Mouse (Mus musculus): ENCODE measurements around the gene Xpnpep1. TPM values are rescaled to one million over a fixed set of nuclear protein-coding genes. Genes with fewer than 3 reads are reported as not detected.

Xpnpep1 gene
- polyA plus RNA-seq, 1 experiment from 2014 or later: 168 TPM

DNA sequence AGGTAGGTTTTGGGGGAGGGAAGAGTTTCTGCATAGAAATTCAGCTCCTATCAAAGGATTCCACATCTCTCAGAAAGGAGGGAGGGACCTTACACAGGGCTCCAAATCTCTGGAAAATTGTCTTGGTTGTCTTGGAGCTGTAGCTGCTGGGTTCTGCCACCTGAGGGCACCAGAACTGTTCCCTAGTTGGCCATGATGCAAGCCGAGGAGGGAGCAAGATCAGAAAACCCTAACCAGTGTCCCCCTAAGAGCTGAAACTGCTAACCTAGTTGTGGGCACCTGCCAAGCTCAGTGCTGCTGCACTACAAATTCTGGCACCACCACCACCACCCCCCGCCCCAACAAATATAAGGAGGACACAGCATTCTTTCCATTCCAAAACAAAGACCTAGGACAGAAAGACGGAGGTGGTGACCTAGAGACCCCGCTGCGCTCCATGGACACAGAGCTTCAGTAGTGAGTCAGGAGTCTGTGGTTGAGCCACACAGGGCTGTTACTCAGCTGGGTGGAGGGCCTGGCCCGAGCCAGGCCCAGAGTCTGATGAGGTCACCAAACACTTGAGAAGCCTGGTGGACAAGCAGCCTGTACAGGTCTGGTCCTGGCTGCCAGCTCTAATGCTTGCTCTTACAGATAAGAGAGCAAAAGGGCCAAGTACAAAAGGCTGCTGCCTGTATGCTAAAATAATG is 31.9 kb downstream of the Xpnpep1 start:
- no peak overlapping the region for H3K9ac ChIP-seq (ENCODE audit: low read length)

GRCm38 (mm10) chr19:53005978-53006377 is 34.0 kb downstream of the Xpnpep1 start:
- Histone ChIP-seq H3K4me1 (ENCODE audit: control insufficient read depth, insufficient read depth, low read length) (no peaks in the 10 kb centered on the region), H3K4me3 (ENCODE audit: low read depth, low read length) (no peak overlapping the region), H3K9ac (ENCODE audit: low read length) (no peak overlapping the region), H3K9me3 (ENCODE audit: control insufficient read depth, low read length) (no peaks in the 10 kb centered on the region), H3K27me3 (ENCODE audit: control insufficient read depth, insufficient read depth, low read length) (no peaks in the 10 kb centered on the region), H3K36me3 (ENCODE audit: control insufficient read depth, insufficient read depth, low read length) (peaks cover 8% of the 10 kb centered on the region; the same call in 1 of the 2 replicates), H3K27ac (ENCODE audit: low read depth, low read length) (no peak overlapping the region), H3K4me2 (ENCODE audit: low read depth) (no peak overlapping the region)
- 96% methylated on average over 19 of the region's 19 CpGs for WGBS
- no peak for ATAC-seq (ENCODE audit: insufficient read depth, low FRiP score, low TSS enrichment)
- DNase-seq (ENCODE audit: low spot score): no peak

More for the DNA sequence above, 31.9 kb downstream of the Xpnpep1 start:
- Histone ChIP-seq H3K36me3 (ENCODE audit: control insufficient read depth, insufficient read depth, low read length) (peaks cover 6% of the 10 kb centered on the region; the same call in 1 of the 2 replicates), H3K4me3 (ENCODE audit: low read depth, low read length) (no peak overlapping the region), H3K4me2 (ENCODE audit: low read depth) (no peak overlapping the region), H3K27me3 (ENCODE audit: control insufficient read depth, insufficient read depth, low read length) (no peaks in the 10 kb centered on the region), H3K27ac (ENCODE audit: low read depth, low read length) (no peak overlapping the region), H3K9me3 (ENCODE audit: control insufficient read depth, low read length) (no peaks in the 10 kb centered on the region), H3K4me1 (ENCODE audit: control insufficient read depth, insufficient read depth, low read length) (no peaks in the 10 kb centered on the region)
- DNase-seq (ENCODE audit: low spot score) (peak; percentile 67), ATAC-seq (ENCODE audit: insufficient read depth, low FRiP score, low TSS enrichment) (no peak; the same call in 1 of the 2 replicates)
- 70% methylated on average over 6 of the region's 6 CpGs for WGBS

GRCm38 (mm10) chr19:53003554-53004365 is 36.3 kb downstream of the Xpnpep1 start:
- no peak overlapping the region for H3K9ac ChIP-seq (ENCODE audit: low read length)
- WGBS: 96% methylated on average over 22 of the region's 22 CpGs

GRCm38 (mm10) chr19:53002166-53003095 is 37.6 kb downstream of the Xpnpep1 start:
- Histone ChIP-seq H3K27ac (ENCODE audit: low read depth, low read length) (no peak overlapping the region), H3K9me3 (ENCODE audit: control insufficient read depth, low read length) (no peaks in the 10 kb centered on the region), H3K4me3 (ENCODE audit: low read depth, low read length) (no peak overlapping the region), H3K4me1 (ENCODE audit: control insufficient read depth, insufficient read depth, low read length) (no peaks in the 10 kb centered on the region), H3K36me3 (ENCODE audit: control insufficient read depth, insufficient read depth, low read length) (peaks cover 10% of the 10 kb centered on the region), H3K27me3 (ENCODE audit: control insufficient read depth, insufficient read depth, low read length) (no peaks in the 10 kb centered on the region), H3K9ac (ENCODE audit: low read length) (no peak overlapping the region), H3K4me2 (ENCODE audit: low read depth) (no peak overlapping the region)
- 94% methylated on average over 23 of the region's 23 CpGs for WGBS
- ATAC-seq (ENCODE audit: insufficient read depth, low FRiP score, low TSS enrichment) (no peak), DNase-seq (ENCODE audit: low spot score) (no peak)

More at GRCm38 (mm10) chr19:53003554-53004365, 36.3 kb downstream of the Xpnpep1 start:
- Histone ChIP-seq H3K4me1 (ENCODE audit: control insufficient read depth, insufficient read depth, low read length) (no peaks in the 10 kb centered on the region), H3K27ac (ENCODE audit: low read depth, low read length) (no peak overlapping the region), H3K4me3 (ENCODE audit: low read depth, low read length) (no peak overlapping the region), H3K36me3 (ENCODE audit: control insufficient read depth, insufficient read depth, low read length) (peaks cover 6% of the 10 kb centered on the region; the same call in 1 of the 2 replicates), H3K4me2 (ENCODE audit: low read depth) (no peak overlapping the region), H3K9me3 (ENCODE audit: control insufficient read depth, low read length) (no peaks in the 10 kb centered on the region), H3K27me3 (ENCODE audit: control insufficient read depth, insufficient read depth, low read length) (no peaks in the 10 kb centered on the region)
- no peak for ATAC-seq (ENCODE audit: insufficient read depth, low FRiP score, low TSS enrichment)
- DNase-seq (ENCODE audit: low spot score): no peak

DNA sequence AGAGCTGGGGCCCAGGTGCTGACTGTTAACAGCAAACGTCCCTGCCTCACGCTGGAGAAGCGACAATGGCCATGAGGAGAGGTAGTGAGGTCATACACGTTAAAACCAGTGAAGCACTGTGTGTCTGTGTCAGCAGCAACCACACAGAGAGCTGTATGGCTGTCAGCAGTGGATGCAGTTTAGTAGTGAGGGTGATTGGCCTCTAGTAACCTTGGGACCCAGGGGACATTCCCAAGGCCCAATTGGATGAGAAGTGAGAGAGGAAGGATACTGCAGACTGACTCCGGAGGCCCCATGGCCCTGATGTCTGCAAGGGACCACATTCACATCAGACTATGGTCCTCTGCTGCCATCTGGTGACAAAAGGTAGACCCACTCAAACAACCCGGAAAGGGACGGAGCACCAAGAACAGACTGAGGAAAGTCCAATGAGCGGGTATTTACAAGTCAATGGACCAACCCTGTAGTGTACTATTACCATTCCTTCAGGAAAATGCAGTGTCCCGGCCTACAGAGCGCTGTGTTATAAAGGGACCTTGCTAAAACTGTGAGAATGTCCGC is 47.1 kb downstream of the Xpnpep1 start:
- H3K9ac ChIP-seq (ENCODE audit: low read length): no peak overlapping the region
- no peaks in the 10 kb centered on the region for H3K27me3 ChIP-seq (ENCODE audit: control insufficient read depth, insufficient read depth, low read length)
- ATAC-seq (ENCODE audit: insufficient read depth, low FRiP score, low TSS enrichment): peak; percentile 53; the same call in 1 of the 2 replicates
- 79% methylated on average over 11 of the region's 11 CpGs for WGBS
- no peaks in the 10 kb centered on the region for H3K9me3 ChIP-seq (ENCODE audit: control insufficient read depth, low read length)
- H3K27ac ChIP-seq (ENCODE audit: low read depth, low read length): no peak overlapping the region
- no peak overlapping the region for H3K4me2 ChIP-seq (ENCODE audit: low read depth)
- peak; percentile 51 for DNase-seq (ENCODE audit: low spot score)
- no peak overlapping the region for H3K4me3 ChIP-seq (ENCODE audit: low read depth, low read length)
- H3K4me1 ChIP-seq (ENCODE audit: control insufficient read depth, insufficient read depth, low read length): no peaks in the 10 kb centered on the region
- H3K36me3 ChIP-seq (ENCODE audit: control insufficient read depth, insufficient read depth, low read length): peaks cover 13% of the 10 kb centered on the region

DNA sequence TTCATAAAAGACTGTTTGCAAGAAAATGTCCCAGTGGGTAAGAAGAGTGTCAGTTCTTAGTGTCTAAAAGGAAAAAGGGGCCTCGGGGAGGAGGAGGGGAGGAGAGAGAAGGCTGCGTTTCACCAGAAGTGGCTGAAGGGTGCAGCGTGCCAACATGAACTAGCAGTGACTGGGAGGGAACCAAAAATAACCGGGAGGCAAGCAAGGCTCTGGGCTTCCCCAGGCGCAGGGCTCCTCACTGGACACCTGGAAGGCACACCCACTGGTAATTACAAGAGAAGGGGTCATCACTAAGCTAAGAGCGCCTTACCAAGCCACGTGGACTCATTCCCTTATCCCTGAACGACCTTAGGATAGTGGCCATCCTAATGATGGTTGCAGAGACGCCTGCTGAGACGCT is 48.1 kb downstream of the Xpnpep1 start:
- ATAC-seq (ENCODE audit: insufficient read depth, low FRiP score, low TSS enrichment): no peak
- no peak overlapping the region for H3K4me2 ChIP-seq (ENCODE audit: low read depth)
- no peaks in the 10 kb centered on the region for H3K27me3 ChIP-seq (ENCODE audit: control insufficient read depth, insufficient read depth, low read length)
- peaks cover 8% of the 10 kb centered on the region; the same call in 1 of the 2 replicates for H3K36me3 ChIP-seq (ENCODE audit: control insufficient read depth, insufficient read depth, low read length)
- no peak overlapping the region for H3K4me3 ChIP-seq (ENCODE audit: low read depth, low read length)
- DNase-seq (ENCODE audit: low spot score): no peak
- no peak overlapping the region for H3K27ac ChIP-seq (ENCODE audit: low read depth, low read length)
- 85% methylated on average over 10 of the region's 10 CpGs for WGBS
- no peaks in the 10 kb centered on the region for H3K9me3 ChIP-seq (ENCODE audit: control insufficient read depth, low read length)
- no peaks in the 10 kb centered on the region for H3K4me1 ChIP-seq (ENCODE audit: control insufficient read depth, insufficient read depth, low read length)
- no peak overlapping the region for H3K9ac ChIP-seq (ENCODE audit: low read length)

DNA sequence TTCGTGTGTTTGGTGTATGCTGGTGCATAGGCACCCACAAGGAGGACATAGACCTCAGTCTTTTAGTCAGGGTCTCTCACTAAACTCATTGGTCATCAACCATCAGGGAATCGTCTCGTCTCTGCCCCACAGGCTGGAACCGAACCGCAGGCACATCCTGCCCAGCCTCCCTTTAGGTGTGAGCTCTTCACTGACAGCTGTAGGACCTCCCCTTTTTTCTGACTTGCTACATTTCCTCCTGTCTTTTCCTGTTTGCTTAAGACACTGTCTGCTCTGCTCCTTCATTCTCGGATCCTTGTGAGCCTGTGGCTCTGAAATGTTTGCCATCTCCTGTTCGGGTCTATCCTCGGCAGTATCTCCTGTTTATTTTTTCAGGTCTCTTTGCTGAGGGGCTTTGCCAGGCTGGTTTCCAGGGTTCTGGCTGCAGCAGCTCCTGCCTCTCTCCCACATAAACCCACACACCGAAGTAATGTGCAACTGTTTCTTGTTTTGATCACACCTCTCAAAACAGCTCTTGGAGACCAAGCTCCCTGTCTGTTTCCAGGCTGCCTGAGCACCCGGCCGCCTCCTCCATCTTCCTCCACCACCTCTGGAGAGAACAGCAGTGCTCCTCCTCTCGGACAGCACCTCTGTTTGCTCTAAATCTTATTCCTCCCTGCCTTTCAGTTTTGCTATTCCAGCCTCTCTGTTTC is 60.8 kb downstream of the Xpnpep1 start:
- H3K4me3 ChIP-seq (ENCODE audit: low read depth, low read length): no peak overlapping the region
- H3K4me2 ChIP-seq (ENCODE audit: low read depth): no peak overlapping the region
- no peaks in the 10 kb centered on the region for H3K27me3 ChIP-seq (ENCODE audit: control insufficient read depth, insufficient read depth, low read length)
- DNase-seq (ENCODE audit: low spot score) (no peak), ATAC-seq (ENCODE audit: insufficient read depth, low FRiP score, low TSS enrichment) (no peak)
- 81% methylated on average over 12 of the region's 12 CpGs for WGBS
- no peak overlapping the region for H3K9ac ChIP-seq (ENCODE audit: low read length)
- no peaks in the 10 kb centered on the region for H3K9me3 ChIP-seq (ENCODE audit: control insufficient read depth, low read length)
- no peaks in the 10 kb centered on the region for H3K36me3 ChIP-seq (ENCODE audit: control insufficient read depth, insufficient read depth, low read length)
- H3K27ac ChIP-seq (ENCODE audit: low read depth, low read length): no peak overlapping the region
- no peaks in the 10 kb centered on the region for H3K4me1 ChIP-seq (ENCODE audit: control insufficient read depth, insufficient read depth, low read length)
